Mouse (Mus musculus): ENCODE measurements around the gene Slamf9.

DNA sequence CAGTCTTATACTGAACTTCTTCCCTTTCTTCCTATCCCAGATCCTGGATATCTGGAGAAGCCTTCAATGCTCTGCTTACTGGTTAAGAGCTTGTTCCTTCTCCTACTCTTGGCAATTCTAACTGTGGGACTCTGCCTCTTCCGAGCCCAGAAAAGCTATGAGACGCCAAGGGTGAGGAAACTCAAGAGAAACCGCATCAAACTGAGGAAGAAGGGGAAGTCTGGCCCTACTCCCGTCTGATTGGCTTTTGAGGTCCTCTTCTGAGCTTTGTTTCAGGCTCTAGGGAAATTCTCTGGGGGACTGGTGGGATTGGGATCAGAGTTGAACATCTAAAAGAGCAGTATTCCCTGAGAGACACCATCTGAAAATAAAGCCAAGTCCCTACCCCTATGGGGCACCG lies 2.9 kb downstream of the Slamf9 start:
- no peak for TF ChIP-seq CTCF (IDR thresholded peaks at IDR 0.05; ENCODE audit: control insufficient read depth, insufficient read depth, insufficient replicate concordance, low read depth, low read length)
- no peak for TF ChIP-seq POLR2A (IDR thresholded peaks at IDR 0.05; ENCODE audit: control insufficient read depth, low read depth, low read length)
